Mouse (Mus musculus): ENCODE results near the gene Fam49a. TPM values are rescaled to one million over a fixed set of nuclear protein-coding genes. Genes with fewer than 3 reads are reported as not detected.

Fam49a gene
- polyA plus RNA-seq, 1 experiment from 2014 or later = 16.8 TPM

DNA sequence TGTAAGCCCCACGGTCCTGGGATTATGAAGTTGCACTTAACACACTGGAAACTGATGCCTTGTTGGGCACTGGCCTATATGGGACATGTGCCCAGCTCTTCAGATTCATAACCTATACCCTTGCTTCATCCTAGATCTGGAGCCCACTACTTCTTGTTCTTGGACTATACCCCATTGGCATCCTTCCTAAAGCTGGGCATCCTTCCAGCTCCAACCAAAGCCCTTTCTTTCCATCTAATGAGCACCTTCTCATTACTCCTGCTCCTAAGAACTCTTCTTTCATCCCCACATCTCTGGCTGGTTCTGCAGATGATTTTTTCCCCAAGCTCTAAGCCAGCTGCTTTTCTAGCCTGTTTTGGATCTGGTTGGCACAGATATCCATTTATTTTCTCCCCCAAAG lies 127.3 kb downstream of the Fam49a start:
- Histone ChIP-seq H3K4me2 (replicated peaks) (no peak overlapping the region), H3K4me3 (no peak overlapping the region), H3K36me3 (no peaks in the 10 kb centered on the region), H3K9me3 (no peaks in the 10 kb centered on the region), H3K27me3 (no peaks in the 10 kb centered on the region), H3K4me1 (no peaks in the 10 kb centered on the region), H3K27ac (replicated peaks) (no peak overlapping the region), H3K9ac (replicated peaks) (no peak overlapping the region)
- no peak for ATAC-seq (ENCODE audit: low FRiP score, low read depth)
- WGBS = 84% methylated on average over 1 of the region's 1 CpGs

DNA sequence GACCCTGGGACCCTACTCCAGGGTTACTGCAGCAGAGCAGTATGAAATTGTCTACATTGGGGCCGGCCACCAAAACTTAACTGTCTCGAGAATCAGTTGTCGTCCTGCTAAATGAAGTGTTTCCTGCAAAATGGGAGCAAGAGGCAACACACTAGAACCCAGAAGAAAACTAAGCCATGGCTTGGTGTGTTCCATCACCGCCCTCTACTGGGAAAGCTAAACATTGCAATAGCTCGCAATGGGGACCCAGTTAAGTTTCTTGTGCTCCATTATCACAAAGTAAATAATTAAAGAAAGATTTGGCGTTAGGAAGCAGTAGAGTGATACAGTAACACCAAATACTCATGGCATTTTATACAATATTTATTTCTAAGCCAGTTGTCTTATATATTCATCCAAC lies 134.3 kb downstream of the Fam49a start:
- ATAC-seq (ENCODE audit: low FRiP score, low read depth) = no peak
- no peak overlapping the region for H3K4me3 ChIP-seq

GRCm38 (mm10) chr12:12401051-12401465 lies 139.1 kb downstream of the Fam49a start:
- 51% methylated on average over 9 of the region's 9 CpGs for WGBS
- H3K27ac ChIP-seq (replicated peaks) = no peak overlapping the region
- ATAC-seq (ENCODE audit: low FRiP score, low read depth) = 0 out of 2 replicates have a peak, but pooled peaks have one; percentile 19
- no peak overlapping the region for H3K4me3 ChIP-seq
- no peaks in the 10 kb centered on the region for H3K9me3 ChIP-seq
- H3K27me3 ChIP-seq = no peaks in the 10 kb centered on the region
- no peaks in the 10 kb centered on the region for H3K36me3 ChIP-seq
- H3K9ac ChIP-seq (replicated peaks) = no peak overlapping the region
- H3K4me1 ChIP-seq = no peaks in the 10 kb centered on the region
- H3K4me2 ChIP-seq (replicated peaks) = peak overlapping the region; percentile 4; the same call in 1 of the 2 replicates

More for the DNA sequence above, 134.3 kb downstream of the Fam49a start:
- Histone ChIP-seq H3K27me3 (no peaks in the 10 kb centered on the region), H3K4me2 (replicated peaks) (no peak overlapping the region), H3K36me3 (no peaks in the 10 kb centered on the region), H3K27ac (replicated peaks) (no peak overlapping the region), H3K4me1 (no peaks in the 10 kb centered on the region), H3K9ac (replicated peaks) (no peak overlapping the region), H3K9me3 (no peaks in the 10 kb centered on the region)
- WGBS = 29% methylated on average over 6 of the region's 6 CpGs

GRCm38 (mm10) chr12:12401504-12401903 lies 139.6 kb downstream of the Fam49a start:
- ATAC-seq (ENCODE audit: low FRiP score, low read depth) = no peak
- WGBS = 66% methylated on average over 15 of the region's 15 CpGs
- Histone ChIP-seq H3K9ac (replicated peaks) (no peak overlapping the region), H3K4me1 (no peaks in the 10 kb centered on the region), H3K4me3 (no peak overlapping the region), H3K27ac (replicated peaks) (no peak overlapping the region), H3K36me3 (no peaks in the 10 kb centered on the region), H3K27me3 (no peaks in the 10 kb centered on the region), H3K9me3 (no peaks in the 10 kb centered on the region), H3K4me2 (replicated peaks) (peak overlapping the region; percentile 4; the same call in 1 of the 2 replicates)

DNA sequence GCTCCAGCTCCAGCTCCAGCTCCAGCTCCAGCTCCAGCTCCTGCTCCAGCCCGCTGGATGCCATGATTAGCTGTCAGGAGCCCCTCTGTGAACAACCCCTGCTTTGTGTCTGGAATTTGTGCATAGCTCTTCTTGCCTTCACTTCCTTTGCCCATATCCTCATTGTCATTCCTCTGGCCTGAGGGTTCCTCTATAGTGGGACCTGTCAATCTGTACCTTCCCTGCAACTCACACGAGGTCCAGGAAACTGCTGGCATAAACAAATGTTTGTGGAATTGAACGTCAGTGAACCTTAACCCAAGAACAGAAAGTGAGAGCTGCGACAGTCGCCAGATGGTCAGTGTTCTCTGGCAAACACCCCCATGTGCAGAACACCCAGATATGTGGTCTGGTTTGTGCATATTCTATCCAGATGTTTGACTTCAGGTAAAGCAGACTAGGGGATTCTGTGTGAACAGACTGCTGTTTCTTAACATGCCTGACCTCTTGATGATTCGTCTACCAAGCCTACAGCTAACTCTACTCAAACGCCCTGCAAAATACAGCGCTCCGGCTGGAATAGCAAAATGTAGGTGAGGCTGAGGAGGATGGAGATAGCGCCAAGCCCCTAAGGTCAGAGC lies 143.7 kb downstream of the Fam49a start:
- Histone ChIP-seq H3K9me3 (no peaks in the 10 kb centered on the region), H3K27me3 (no peaks in the 10 kb centered on the region), H3K4me3 (no peak overlapping the region), H3K36me3 (no peaks in the 10 kb centered on the region), H3K4me1 (no peaks in the 10 kb centered on the region), H3K4me2 (replicated peaks) (no peak overlapping the region), H3K9ac (replicated peaks) (no peak overlapping the region), H3K27ac (replicated peaks) (no peak overlapping the region)
- ATAC-seq (ENCODE audit: low FRiP score, low read depth) = no peak
- 64% methylated on average over 10 of the region's 10 CpGs for WGBS

GRCm38 (mm10) chr12:12409044-12409443 lies 147.1 kb downstream of the Fam49a start:
- H3K27ac ChIP-seq (replicated peaks) = no peak overlapping the region

DNA sequence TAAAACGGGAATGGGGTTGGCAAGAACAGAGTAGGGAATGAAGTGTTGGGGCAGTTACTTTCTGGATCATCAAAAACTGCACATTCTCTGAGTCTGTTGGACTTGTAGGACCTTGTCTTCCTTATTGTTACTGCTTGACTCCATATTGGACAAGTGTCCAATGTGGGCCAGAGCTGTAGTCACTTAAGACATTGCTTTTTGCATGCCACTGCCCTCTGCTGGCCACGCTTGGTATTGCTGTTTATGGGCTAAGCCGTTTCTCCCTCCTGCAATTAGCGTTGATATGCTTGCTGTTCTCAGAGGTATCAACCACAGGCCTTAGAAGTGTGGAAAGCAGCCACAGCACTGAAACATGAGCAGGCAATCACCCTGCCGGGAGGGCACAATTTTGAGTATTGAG lies 150.7 kb downstream of the Fam49a start:
- 36% methylated on average over 5 of the region's 5 CpGs for WGBS
- H3K9me3 ChIP-seq = no peaks in the 10 kb centered on the region

More at GRCm38 (mm10) chr12:12409044-12409443, 147.1 kb downstream of the Fam49a start:
- 91% methylated on average over 5 of the region's 5 CpGs for WGBS
- Histone ChIP-seq H3K4me3 (no peak overlapping the region), H3K9me3 (no peaks in the 10 kb centered on the region), H3K9ac (replicated peaks) (no peak overlapping the region), H3K4me1 (no peaks in the 10 kb centered on the region), H3K4me2 (replicated peaks) (no peak overlapping the region), H3K36me3 (no peaks in the 10 kb centered on the region), H3K27me3 (no peaks in the 10 kb centered on the region)
- ATAC-seq (ENCODE audit: low FRiP score, low read depth) = no peak

DNA sequence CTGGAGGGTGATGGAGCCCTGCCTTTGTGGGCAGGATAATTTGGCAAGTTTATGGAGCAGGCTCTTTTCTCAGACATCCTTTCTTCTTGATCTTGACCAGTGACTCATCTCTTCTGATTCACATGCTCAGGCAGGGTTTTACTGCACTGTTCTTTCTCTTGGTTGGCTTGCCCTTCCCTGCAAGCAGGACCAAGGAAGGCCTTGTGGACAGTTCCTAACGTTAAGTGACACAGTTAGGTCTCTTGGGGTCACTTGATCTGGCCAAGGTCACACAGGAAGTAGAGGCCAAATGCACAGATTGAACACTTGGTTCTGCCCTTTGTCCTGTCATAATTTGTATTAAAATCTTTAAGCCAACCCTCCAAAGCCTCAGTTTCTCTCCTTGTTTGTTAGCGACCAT lies 158.5 kb downstream of the Fam49a start:
- Histone ChIP-seq H3K9ac (replicated peaks) (no peak overlapping the region), H3K4me1 (no peaks in the 10 kb centered on the region), H3K4me2 (replicated peaks) (no peak overlapping the region), H3K4me3 (no peak overlapping the region), H3K27me3 (peaks cover 15% of the 10 kb centered on the region), H3K27ac (replicated peaks) (no peak overlapping the region), H3K9me3 (no peaks in the 10 kb centered on the region), H3K36me3 (no peaks in the 10 kb centered on the region)
- ATAC-seq (ENCODE audit: low FRiP score, low read depth) = peak; percentile 35
- 9% methylated on average over 2 of the region's 2 CpGs for WGBS

More for the DNA sequence above, 150.7 kb downstream of the Fam49a start:
- H3K4me2 ChIP-seq (replicated peaks) = no peak overlapping the region
- H3K27ac ChIP-seq (replicated peaks) = no peak overlapping the region
- H3K9ac ChIP-seq (replicated peaks) = no peak overlapping the region
- no peak overlapping the region for H3K4me3 ChIP-seq
- ATAC-seq (ENCODE audit: low FRiP score, low read depth) = peak; percentile 41; the same call in 1 of the 2 replicates
- no peaks in the 10 kb centered on the region for H3K27me3 ChIP-seq
- H3K4me1 ChIP-seq = no peaks in the 10 kb centered on the region
- no peaks in the 10 kb centered on the region for H3K36me3 ChIP-seq

- peak overlapping the region; percentile 73 for H3K9ac ChIP-seq (replicated peaks)
- H3K27me3 ChIP-seq = peaks cover 15% of the 10 kb centered on the region
- ATAC-seq (ENCODE audit: low FRiP score, low read depth) = peak; percentile 96
- peak overlapping the region; percentile 55 for H3K4me2 ChIP-seq (replicated peaks)
- H3K9me3 ChIP-seq = no peaks in the 10 kb centered on the region
- no peaks in the 10 kb centered on the region for H3K4me1 ChIP-seq
- H3K27ac ChIP-seq (replicated peaks) = peak overlapping the region; percentile 58
- no peaks in the 10 kb centered on the region for H3K36me3 ChIP-seq
- WGBS = 13% methylated on average over 25 of the region's 25 CpGs
- peak overlapping the region; percentile 34 for H3K4me3 ChIP-seq
Measured at GRCm38 (mm10) chr12:12420841-12421579, 159.1 kb downstream of the Fam49a start.

- Histone ChIP-seq H3K4me2 (replicated peaks) (peak overlapping the region; percentile 55), H3K4me1 (no peaks in the 10 kb centered on the region)
Measured at GRCm38 (mm10) chr12:12421580-12421878, 159.6 kb downstream of the Fam49a start.

DNA sequence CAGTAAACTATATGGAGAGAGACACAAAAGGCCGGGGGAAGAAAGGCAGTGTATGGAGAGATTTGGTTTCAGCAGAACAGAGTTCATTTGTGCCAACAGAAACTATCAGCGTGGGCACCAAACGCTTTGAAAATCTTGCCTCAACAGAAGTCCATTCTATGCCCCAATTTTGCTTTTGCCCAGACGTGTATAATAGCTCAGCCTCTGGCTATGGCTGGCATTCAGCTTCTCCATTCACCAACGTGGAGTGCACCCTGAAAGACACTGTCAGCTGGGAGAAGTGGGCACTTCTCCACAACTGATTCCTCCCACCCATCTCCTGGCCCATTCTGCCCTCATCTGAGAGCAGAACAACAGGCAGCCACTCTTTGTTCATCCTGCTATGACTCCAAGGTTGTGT lies 163.2 kb downstream of the Fam49a start:
- H3K27me3 ChIP-seq = peaks cover 8% of the 10 kb centered on the region

More at GRCm38 (mm10) chr12:12421580-12421878, 159.6 kb downstream of the Fam49a start:
- H3K4me3 ChIP-seq = no peak overlapping the region
- H3K9me3 ChIP-seq = no peaks in the 10 kb centered on the region
- H3K27ac ChIP-seq (replicated peaks) = no peak overlapping the region
- 91% methylated on average over 8 of the region's 8 CpGs for WGBS
- peaks cover 15% of the 10 kb centered on the region for H3K27me3 ChIP-seq
- H3K36me3 ChIP-seq = no peaks in the 10 kb centered on the region
- no peak overlapping the region for H3K9ac ChIP-seq (replicated peaks)
- ATAC-seq (ENCODE audit: low FRiP score, low read depth) = no peak; the same call in 1 of the 2 replicates

DNA sequence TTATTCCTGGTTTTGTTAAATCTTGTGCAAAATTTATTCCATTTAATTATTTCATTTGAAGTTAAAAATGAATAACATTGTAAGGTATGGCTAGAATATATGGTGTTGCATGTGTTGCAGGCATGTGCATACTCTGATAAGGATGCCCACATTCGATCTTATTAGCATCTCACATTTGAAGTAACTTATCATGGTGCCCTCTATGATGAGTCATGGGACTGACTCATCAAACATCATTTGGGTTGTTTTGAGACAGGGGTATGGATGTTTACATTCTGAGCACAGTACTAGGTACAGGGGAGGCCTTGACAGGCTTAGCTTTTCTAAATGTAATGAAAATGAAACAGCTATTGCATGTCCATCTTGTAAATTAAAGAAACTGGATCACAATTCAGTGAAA lies 165.3 kb downstream of the Fam49a start:
- ATAC-seq (ENCODE audit: low FRiP score, low read depth) = no peak
- H3K9ac ChIP-seq (replicated peaks) = no peak overlapping the region
- no peaks in the 10 kb centered on the region for H3K9me3 ChIP-seq
- H3K36me3 ChIP-seq = no peaks in the 10 kb centered on the region
- H3K4me3 ChIP-seq = no peak overlapping the region
- no peaks in the 10 kb centered on the region for H3K4me1 ChIP-seq
- no peak overlapping the region for H3K27ac ChIP-seq (replicated peaks)
- H3K4me2 ChIP-seq (replicated peaks) = no peak overlapping the region
- WGBS = 92% methylated on average over 1 of the region's 1 CpGs
- peaks cover 2% of the 10 kb centered on the region; the same call in 1 of the 2 replicates for H3K27me3 ChIP-seq

More for the DNA sequence above, 163.2 kb downstream of the Fam49a start:
- H3K9me3 ChIP-seq = no peaks in the 10 kb centered on the region
- H3K4me2 ChIP-seq (replicated peaks) = no peak overlapping the region
- H3K4me3 ChIP-seq = no peak overlapping the region
- WGBS = 70% methylated on average over 5 of the region's 5 CpGs
- H3K36me3 ChIP-seq = no peaks in the 10 kb centered on the region
- no peak overlapping the region for H3K27ac ChIP-seq (replicated peaks)
- H3K4me1 ChIP-seq = no peaks in the 10 kb centered on the region
- no peak for ATAC-seq (ENCODE audit: low FRiP score, low read depth)
- H3K9ac ChIP-seq (replicated peaks) = no peak overlapping the region

Data from midbrain, embryonic 12.5 days (tissue).